Mouse (Mus musculus): Measurements from ENCODE around the gene Vash1. TPM values are rescaled to one million over a fixed set of nuclear protein-coding genes. Genes with fewer than 3 reads are reported as not detected.

The Vash1 gene
- polyA plus RNA-seq (2012; rRNA removed): 23.1 and 24.6 TPM in 2 replicates

GRCm38 (mm10) chr12:86678591-86679545, at the start of gene Vash1:
Gene Vash1 (plus strand): TSS chr12:86678700.
- peak within 1 kb of the TSS; percentile 85 for H3K27ac ChIP-seq (ENCODE audit: insufficient read depth, low read length)
- H3K4me1 ChIP-seq (ENCODE audit: control insufficient read depth, insufficient read depth, low read length): peaks cover 23% of the 10 kb centered on the region
- TF ChIP-seq POLR2A (IDR thresholded peaks at IDR 0.05; ENCODE audit: borderline replicate concordance, insufficient read depth, low read length) (peak; percentile 79), CTCF (IDR thresholded peaks at IDR 0.05; ENCODE audit: borderline replicate concordance, insufficient read depth, low read depth, low read length) (no peak)
- WGBS: under 1% methylated on average over 93 of the region's 94 CpGs
- DNase-seq: peak; percentile 80 to 85
- peak within 1 kb of the TSS; percentile 81 for H3K4me3 ChIP-seq (replicated peaks; ENCODE audit: insufficient read depth, low read depth, low read length)
- H3K27me3 ChIP-seq (ENCODE audit: control insufficient read depth, insufficient read depth, low read length): no peaks in the 10 kb centered on the region

GRCm38 (mm10) chr12:86628783-86629172, 49.7 kb upstream of the Vash1 start:
- 75% methylated on average over 6 of the region's 6 CpGs for WGBS
- Histone ChIP-seq H3K4me3 (replicated peaks; ENCODE audit: insufficient read depth, low read depth, low read length) (no peak overlapping the region), H3K27me3 (ENCODE audit: control insufficient read depth, insufficient read depth, low read length) (no peaks in the 10 kb centered on the region), H3K27ac (ENCODE audit: insufficient read depth, low read length) (no peak overlapping the region), H3K4me1 (ENCODE audit: control insufficient read depth, insufficient read depth, low read length) (no peaks in the 10 kb centered on the region)
- no peak for TF ChIP-seq CTCF (IDR thresholded peaks at IDR 0.05; ENCODE audit: borderline replicate concordance, insufficient read depth, low read depth, low read length)
- TF ChIP-seq POLR2A (IDR thresholded peaks at IDR 0.05; ENCODE audit: borderline replicate concordance, insufficient read depth, low read length): no peak
- no peak for DNase-seq

GRCm38 (mm10) chr12:86641763-86642162, 36.7 kb upstream of the Vash1 start:
- TF ChIP-seq CTCF (IDR thresholded peaks at IDR 0.05; ENCODE audit: borderline replicate concordance, insufficient read depth, low read depth, low read length) (peak; percentile 34; the same call in 1 of the 2 replicates), POLR2A (IDR thresholded peaks at IDR 0.05; ENCODE audit: borderline replicate concordance, insufficient read depth, low read length) (no peak)
- WGBS: 53% methylated on average over 8 of the region's 8 CpGs
- DNase-seq: peak in 1 of 2 experiments; percentile 10
- H3K27me3 ChIP-seq (ENCODE audit: control insufficient read depth, insufficient read depth, low read length): no peaks in the 10 kb centered on the region
- no peak overlapping the region for H3K4me3 ChIP-seq (replicated peaks; ENCODE audit: insufficient read depth, low read depth, low read length)
- H3K4me1 ChIP-seq (ENCODE audit: control insufficient read depth, insufficient read depth, low read length): no peaks in the 10 kb centered on the region
- no peak overlapping the region for H3K27ac ChIP-seq (ENCODE audit: insufficient read depth, low read length)

- peak in 1 of 2 experiments; percentile 43 for DNase-seq
- Histone ChIP-seq H3K4me1 (ENCODE audit: control insufficient read depth, insufficient read depth, low read length) (no peaks in the 10 kb centered on the region; the same call in 1 of the 2 replicates), H3K27me3 (ENCODE audit: control insufficient read depth, insufficient read depth, low read length) (no peaks in the 10 kb centered on the region), H3K27ac (ENCODE audit: insufficient read depth, low read length) (no peak overlapping the region), H3K4me3 (replicated peaks; ENCODE audit: insufficient read depth, low read depth, low read length) (no peak overlapping the region)
- TF ChIP-seq CTCF (IDR thresholded peaks at IDR 0.05; ENCODE audit: borderline replicate concordance, insufficient read depth, low read depth, low read length): no peak
- no peak for TF ChIP-seq POLR2A (IDR thresholded peaks at IDR 0.05; ENCODE audit: borderline replicate concordance, insufficient read depth, low read length)
- 70% methylated on average over 17 of the region's 17 CpGs for WGBS
Observed at GRCm38 (mm10) chr12:86644512-86645273, 33.8 kb upstream of the Vash1 start.

- TF ChIP-seq POLR2A (IDR thresholded peaks at IDR 0.05; ENCODE audit: borderline replicate concordance, insufficient read depth, low read length) (no peak), CTCF (IDR thresholded peaks at IDR 0.05; ENCODE audit: borderline replicate concordance, insufficient read depth, low read depth, low read length) (no peak)
- 91% methylated on average over 5 of the region's 5 CpGs for WGBS
- H3K27ac ChIP-seq (ENCODE audit: insufficient read depth, low read length): no peak overlapping the region
Observed at GRCm38 (mm10) chr12:86645494-86645893, 33.0 kb upstream of the Vash1 start.

GRCm38 (mm10) chr12:86646831-86647230, 31.7 kb upstream of the Vash1 start:
- Histone ChIP-seq H3K4me3 (replicated peaks; ENCODE audit: insufficient read depth, low read depth, low read length) (no peak overlapping the region), H3K27me3 (ENCODE audit: control insufficient read depth, insufficient read depth, low read length) (no peaks in the 10 kb centered on the region), H3K27ac (ENCODE audit: insufficient read depth, low read length) (no peak overlapping the region), H3K4me1 (ENCODE audit: control insufficient read depth, insufficient read depth, low read length) (no peaks in the 10 kb centered on the region; the same call in 1 of the 2 replicates)
- 16% methylated on average over 9 of the region's 9 CpGs for WGBS
- DNase-seq: peak in 1 of 2 experiments; percentile 18
- TF ChIP-seq POLR2A (IDR thresholded peaks at IDR 0.05; ENCODE audit: borderline replicate concordance, insufficient read depth, low read length) (no peak), CTCF (IDR thresholded peaks at IDR 0.05; ENCODE audit: borderline replicate concordance, insufficient read depth, low read depth, low read length) (no peak)

More at GRCm38 (mm10) chr12:86645494-86645893, 33.0 kb upstream of the Vash1 start:
- Histone ChIP-seq H3K4me1 (ENCODE audit: control insufficient read depth, insufficient read depth, low read length) (no peaks in the 10 kb centered on the region; the same call in 1 of the 2 replicates), H3K27me3 (ENCODE audit: control insufficient read depth, insufficient read depth, low read length) (no peaks in the 10 kb centered on the region), H3K4me3 (replicated peaks; ENCODE audit: insufficient read depth, low read depth, low read length) (no peak overlapping the region)
- no peak for DNase-seq

- Histone ChIP-seq H3K4me1 (ENCODE audit: control insufficient read depth, insufficient read depth, low read length) (no peaks in the 10 kb centered on the region; the same call in 1 of the 2 replicates), H3K4me3 (replicated peaks; ENCODE audit: insufficient read depth, low read depth, low read length) (no peak overlapping the region), H3K27ac (ENCODE audit: insufficient read depth, low read length) (no peak overlapping the region), H3K27me3 (ENCODE audit: control insufficient read depth, insufficient read depth, low read length) (no peaks in the 10 kb centered on the region)
- 22% methylated on average over 9 of the region's 9 CpGs for WGBS
- DNase-seq: peak in 1 of 2 experiments; percentile 21
- TF ChIP-seq CTCF (IDR thresholded peaks at IDR 0.05; ENCODE audit: borderline replicate concordance, insufficient read depth, low read depth, low read length): no peak
- no peak for TF ChIP-seq POLR2A (IDR thresholded peaks at IDR 0.05; ENCODE audit: borderline replicate concordance, insufficient read depth, low read length)
Observed at GRCm38 (mm10) chr12:86647279-86647678, 31.2 kb upstream of the Vash1 start.

All from cerebellum, adult 2 months (tissue).